Mouse (Mus musculus) embryonic fibroblast, embryonic 13.5 days (primary cell): ENCODE results near the gene Krtap8-1. TPM values are rescaled to one million over a fixed set of nuclear protein-coding genes. Genes with fewer than 3 reads are reported as not detected.

Experiments
- H3K27ac ChIP-seq: 2 replicates; pipeline ENCODE4 v1.5.1; 2012; ENCODE audit warnings: low read length, control low read depth, inconsistent platforms; ENCODE audit not compliant: insufficient read depth
- H3K4me1 ChIP-seq: 2 replicates; pipeline ENCODE4 v1.6.1; 2011; ENCODE audit warnings: low read length; ENCODE audit not compliant: control insufficient read depth, insufficient read depth
- H3K4me3 ChIP-seq: 2 replicates; pipeline ENCODE4 v1.5.1; 2011; ENCODE audit warnings: mild to moderate bottlenecking, control low read depth, low read length; ENCODE audit not compliant: insufficient read depth
- CTCF ChIP-seq: IDR thresholded peaks from 2 replicates; pipeline ENCODE4 v1.5.1; 2011; ENCODE audit warnings: mild to moderate bottlenecking, control low read depth, low read length, moderate library complexity, borderline replicate concordance; ENCODE audit not compliant: insufficient read depth
- POLR2A ChIP-seq: IDR thresholded peaks from 2 replicates; pipeline ENCODE4 v1.6.1; 2011; ENCODE audit warnings: low read depth, mild to moderate bottlenecking, control low read depth, low read length, moderate library complexity
- polyA plus RNA-seq: library from polyadenylated mRNA; stranded (reverse); fragments of >200 nt; gene quantifications from 2 replicates; pipeline ENCODE4 v1.2.4, GENCODE M21; 2011; ENCODE audit warnings: low read depth; ENCODE audit not compliant: missing spikeins, insufficient read length

Krtap8-1 gene
- not detected in 2 replicates for polyA plus RNA-seq

GRCm38 (mm10) chr16:89487852-89488251, at the start of gene Krtap8-1:
Gene Krtap8-1 (minus strand): TSS chr16:89487952.
- no peaks in the 10 kb centered on the region for H3K4me1 ChIP-seq
- H3K4me3 ChIP-seq, result no peak within 1 kb of the TSS
- no peak within 1 kb of the TSS for H3K27ac ChIP-seq
- TF ChIP-seq CTCF, result no peak
- no peak for TF ChIP-seq POLR2A

- no peak overlapping the region for H3K27ac ChIP-seq
- TF ChIP-seq POLR2A (no peak), CTCF (no peak)
- no peak overlapping the region for H3K4me3 ChIP-seq
- no peaks in the 10 kb centered on the region for H3K4me1 ChIP-seq
These were observed 49.6 kb upstream of the Krtap8-1 start for GRCm38 (mm10) chr16:89537349-89537748.

- no peaks in the 10 kb centered on the region for H3K4me1 ChIP-seq
These were observed 42.8 kb upstream of the Krtap8-1 start for GRCm38 (mm10) chr16:89530547-89530946.

GRCm38 (mm10) chr16:89529846-89530245, 42.1 kb upstream of the Krtap8-1 start:
- Histone ChIP-seq H3K4me1 (no peaks in the 10 kb centered on the region), H3K4me3 (no peak overlapping the region), H3K27ac (no peak overlapping the region)
- no peak for TF ChIP-seq POLR2A
- TF ChIP-seq CTCF, result no peak

More at GRCm38 (mm10) chr16:89530547-89530946, 42.8 kb upstream of the Krtap8-1 start:
- Histone ChIP-seq H3K27ac (no peak overlapping the region), H3K4me3 (no peak overlapping the region)
- TF ChIP-seq CTCF (no peak), POLR2A (no peak)

GRCm38 (mm10) chr16:89528380-89528779, 40.6 kb upstream of the Krtap8-1 start:
- Histone ChIP-seq H3K4me1 (no peaks in the 10 kb centered on the region), H3K4me3 (no peak overlapping the region), H3K27ac (no peak overlapping the region)
- TF ChIP-seq POLR2A, result no peak
- TF ChIP-seq CTCF, result no peak

- H3K4me3 ChIP-seq, result no peak overlapping the region
- H3K27ac ChIP-seq, result no peak overlapping the region
- no peak for TF ChIP-seq CTCF
- TF ChIP-seq POLR2A, result no peak
- no peaks in the 10 kb centered on the region for H3K4me1 ChIP-seq
These were observed 33.2 kb upstream of the Krtap8-1 start for GRCm38 (mm10) chr16:89520996-89521395.

GRCm38 (mm10) chr16:89520555-89520954, 32.8 kb upstream of the Krtap8-1 start:
- no peaks in the 10 kb centered on the region for H3K4me1 ChIP-seq
- H3K27ac ChIP-seq, result no peak overlapping the region
- TF ChIP-seq POLR2A (no peak), CTCF (no peak)
- no peak overlapping the region for H3K4me3 ChIP-seq

- H3K4me3 ChIP-seq, result no peak overlapping the region
- H3K4me1 ChIP-seq, result no peaks in the 10 kb centered on the region
- no peak overlapping the region for H3K27ac ChIP-seq
- TF ChIP-seq CTCF, result no peak
- TF ChIP-seq POLR2A, result no peak
These were observed 32.3 kb upstream of the Krtap8-1 start for GRCm38 (mm10) chr16:89520091-89520490.

GRCm38 (mm10) chr16:89517635-89518034, 29.9 kb upstream of the Krtap8-1 start:
- no peak overlapping the region for H3K27ac ChIP-seq
- H3K4me1 ChIP-seq, result no peaks in the 10 kb centered on the region
- TF ChIP-seq CTCF, result peak; percentile 75; the same call in 1 of the 2 replicates
- TF ChIP-seq POLR2A, result no peak
- H3K4me3 ChIP-seq, result no peak overlapping the region

- Histone ChIP-seq H3K4me1 (no peaks in the 10 kb centered on the region), H3K27ac (no peak overlapping the region), H3K4me3 (no peak overlapping the region)
- TF ChIP-seq POLR2A (no peak), CTCF (no peak)
These were observed 25.7 kb upstream of the Krtap8-1 start for GRCm38 (mm10) chr16:89513431-89513830.

GRCm38 (mm10) chr16:89508223-89508622, 20.5 kb upstream of the Krtap8-1 start, which contains the start of gene Krtap7-1:
Gene Krtap7-1 (minus strand): TSS chr16:89508323.
- Histone ChIP-seq H3K4me1 (no peaks in the 10 kb centered on the region), H3K27ac (no peak within 1 kb of the TSS), H3K4me3 (no peak within 1 kb of the TSS)
- TF ChIP-seq POLR2A (no peak), CTCF (no peak)
